Mouse (Mus musculus): Measurements from ENCODE around the gene Slc51b.
A peak's percentile ranks its signal among the peaks of the same experiment; 100 is the strongest.

Gene Slc51b

GRCm38 (mm10) chr9:65371756-65372155 lies 51.0 kb downstream of the Slc51b start:
- no peak for DNase-seq (ENCODE audit: low spot score)

- no peak for DNase-seq (ENCODE audit: low spot score)
Measured at GRCm38 (mm10) chr9:65365721-65366120, 57.0 kb downstream of the Slc51b start.

GRCm38 (mm10) chr9:65363684-65364083 lies 59.1 kb downstream of the Slc51b start:
- peak; percentile 46 for DNase-seq (ENCODE audit: low spot score)

Measured in embryo, embryonic 10.5 days (tissue).